ENCODE assay signal across 16 mouse cellular contexts in genomic region chr14:33081370-33081860, GRCm38 (mm10).
DNase-seq lines count a peak whose midpoint lies in the region; ATAC-seq and TF ChIP-seq lines count a peak whose summit lies in the region.
"Had no signal": no experiment of that assay in that cellular context is flagged by ENCODE, and none has a peak within 500 bp of the region (broad histone marks: within the 10 kb centered on the region; RNA-seq: fewer than 3 reads in every experiment).

No protein-coding gene starts in this region.

- no peak overlapping the region for H3K9ac ChIP-seq in hindbrain, embryonic 13.5 days
- no peak overlapping the region for H3K9ac ChIP-seq in midbrain, embryonic 14.5 days (replicated peaks; ENCODE audit: low read length)
- H3K9ac ChIP-seq in midbrain, embryonic 11.5 days (ENCODE audit: low read length) = no peak overlapping the region
- no peak overlapping the region for H3K9ac ChIP-seq in hindbrain, postnatal 0 days (replicated peaks; ENCODE audit: low read length)

- peaks cover 8% of the 10 kb centered on the region for H3K4me1 ChIP-seq in hindbrain, embryonic 13.5 days (replicated peaks)
- no peaks in the 10 kb centered on the region for H3K4me1 ChIP-seq in hindbrain, embryonic 10.5 days (replicated peaks)
- no peaks in the 10 kb centered on the region for H3K4me1 ChIP-seq in midbrain, embryonic 14.5 days (ENCODE audit: control insufficient read depth, insufficient read depth, low read length)
- H3K4me1 ChIP-seq in midbrain, embryonic 11.5 days (ENCODE audit: control insufficient read depth, insufficient read depth, low read length) = no peaks in the 10 kb centered on the region
- peaks cover 6% of the 10 kb centered on the region; the same call in 1 of the 2 replicates for H3K4me1 ChIP-seq in cerebellum, adult 2 months (ENCODE audit: control insufficient read depth, insufficient read depth, low read length)
- H3K4me1 ChIP-seq in hindbrain, postnatal 0 days (ENCODE audit: insufficient read depth, low read length) = peaks cover 8% of the 10 kb centered on the region; the same call in 1 of the 2 replicates
- H3K4me1 ChIP-seq: limb, embryonic 10.5 days had no signal

- H3K27ac ChIP-seq in hindbrain, embryonic 13.5 days = peak overlapping the region; percentile 52; the same call in 1 of the 2 replicates
- no peak overlapping the region for H3K27ac ChIP-seq in hindbrain, embryonic 10.5 days
- H3K27ac ChIP-seq in midbrain, embryonic 14.5 days (replicated peaks; ENCODE audit: low read depth, low read length) = no peak overlapping the region
- H3K27ac ChIP-seq in midbrain, embryonic 11.5 days (ENCODE audit: low read depth, low read length) = no peak overlapping the region
- H3K27ac ChIP-seq in cerebellum, adult 2 months (ENCODE audit: insufficient read depth, low read length) = no peak overlapping the region
- no peak overlapping the region for H3K27ac ChIP-seq in hindbrain, postnatal 0 days
- H3K27ac ChIP-seq: gastrocnemius, adult 2 months; limb, embryonic 10.5 days; macrophage; stomach, postnatal 0 days had no signal

- TF ChIP-seq CTCF in cerebellum, adult 2 months (IDR thresholded peaks at IDR 0.05; ENCODE audit: borderline replicate concordance, insufficient read depth, low read depth, low read length) = no peak
- TF ChIP-seq CTCF in hindbrain, postnatal 0 days (IDR thresholded peaks at IDR 0.05; ENCODE audit: low read depth) = no peak

- no peaks in the 10 kb centered on the region for H3K36me3 ChIP-seq in hindbrain, embryonic 13.5 days
- no peaks in the 10 kb centered on the region for H3K36me3 ChIP-seq in hindbrain, embryonic 10.5 days
- no peaks in the 10 kb centered on the region for H3K36me3 ChIP-seq in midbrain, embryonic 14.5 days (ENCODE audit: control insufficient read depth, insufficient read depth, low read length)
- H3K36me3 ChIP-seq in midbrain, embryonic 11.5 days (ENCODE audit: control insufficient read depth, insufficient read depth, low read length) = no peaks in the 10 kb centered on the region
- H3K36me3 ChIP-seq in hindbrain, postnatal 0 days (ENCODE audit: insufficient read depth, low read length) = no peaks in the 10 kb centered on the region
- H3K36me3 ChIP-seq: G1E; limb, embryonic 10.5 days had no signal

- no peak overlapping the region for H3K4me2 ChIP-seq in hindbrain, embryonic 13.5 days
- H3K4me2 ChIP-seq in midbrain, embryonic 14.5 days (ENCODE audit: low read length) = no peak overlapping the region
- no peak overlapping the region for H3K4me2 ChIP-seq in midbrain, embryonic 11.5 days
- no peak overlapping the region for H3K4me2 ChIP-seq in hindbrain, postnatal 0 days (ENCODE audit: low read depth, low read length)
- H3K4me2 ChIP-seq: heart, embryonic 11.5 days had no signal

- no peaks in the 10 kb centered on the region for H3K9me3 ChIP-seq in hindbrain, embryonic 13.5 days
- H3K9me3 ChIP-seq in hindbrain, embryonic 10.5 days = no peaks in the 10 kb centered on the region
- H3K9me3 ChIP-seq in midbrain, embryonic 14.5 days (ENCODE audit: control insufficient read depth, low read length) = no peaks in the 10 kb centered on the region
- no peaks in the 10 kb centered on the region for H3K9me3 ChIP-seq in midbrain, embryonic 11.5 days (ENCODE audit: control insufficient read depth, low read length)
- H3K9me3 ChIP-seq in hindbrain, postnatal 0 days (ENCODE audit: low read length) = no peaks in the 10 kb centered on the region
- H3K9me3 ChIP-seq: limb, embryonic 10.5 days had no signal

- peaks cover 4% of the 10 kb centered on the region; the same call in 1 of the 2 replicates for H3K27me3 ChIP-seq in hindbrain, embryonic 13.5 days
- H3K27me3 ChIP-seq in hindbrain, embryonic 10.5 days (ENCODE audit: insufficient read depth, poor library complexity, severe bottlenecking) = no peaks in the 10 kb centered on the region
- no peaks in the 10 kb centered on the region for H3K27me3 ChIP-seq in midbrain, embryonic 14.5 days (ENCODE audit: control insufficient read depth, insufficient read depth, low read length)
- H3K27me3 ChIP-seq in midbrain, embryonic 11.5 days (ENCODE audit: control insufficient read depth, insufficient read depth, low read length) = no peaks in the 10 kb centered on the region
- H3K27me3 ChIP-seq in cerebellum, adult 2 months (ENCODE audit: control insufficient read depth, insufficient read depth, low read length) = peaks cover 2% of the 10 kb centered on the region; the same call in 1 of the 2 replicates
- H3K27me3 ChIP-seq in hindbrain, postnatal 0 days (ENCODE audit: insufficient read depth, low read length) = 0 out of 2 replicates have a peak, but pooled peaks cover 8% of the 10 kb centered on the region

- DNase-seq in hindbrain, embryonic 10.5 days (ENCODE audit: low spot score) = no peak
- DNase-seq in midbrain, embryonic 14.5 days = peak; percentile 60
- no peak for DNase-seq in midbrain, embryonic 11.5 days (ENCODE audit: low spot score, missing footprints)
- DNase-seq in cerebellum, adult 2 months = peak; percentile 60 to 78
- peak; percentile 76 for DNase-seq in hindbrain, postnatal 0 days (ENCODE audit: low spot score)
- no peak for DNase-seq in lung, postnatal 36 days
- no peak for DNase-seq in gastrocnemius, adult 8-10 months (ENCODE audit: low spot score in 2 of 2)
- DNase-seq: gastrocnemius, adult 2 months; spleen, adult 18-20 months had no signal

- 0 out of 2 replicates have a peak, but pooled peaks have one; percentile 21 for ATAC-seq in hindbrain, embryonic 13.5 days (ENCODE audit: low FRiP score)
- ATAC-seq in midbrain, embryonic 14.5 days (ENCODE audit: low FRiP score, low TSS enrichment) = no peak
- no peak for ATAC-seq in midbrain, embryonic 11.5 days (ENCODE audit: low FRiP score)
- peak; percentile 70 for ATAC-seq in hindbrain, postnatal 0 days

- no peak overlapping the region for H3K4me3 ChIP-seq in hindbrain, embryonic 13.5 days
- no peak overlapping the region for H3K4me3 ChIP-seq in hindbrain, embryonic 10.5 days
- no peak overlapping the region for H3K4me3 ChIP-seq in midbrain, embryonic 14.5 days (replicated peaks; ENCODE audit: low read depth, low read length)
- no peak overlapping the region for H3K4me3 ChIP-seq in midbrain, embryonic 11.5 days (ENCODE audit: low read depth, low read length)
- no peak overlapping the region for H3K4me3 ChIP-seq in cerebellum, adult 2 months (replicated peaks; ENCODE audit: insufficient read depth, low read depth, low read length)
- H3K4me3 ChIP-seq in hindbrain, postnatal 0 days (ENCODE audit: low read length) = no peak overlapping the region
- H3K4me3 ChIP-seq: erythroblast, embryonic 14.5 days; gastrocnemius, adult 2 months; limb, embryonic 10.5 days had no signal

- WGBS in hindbrain, embryonic 13.5 days = 51% methylated on average over 6 of the region's 6 CpGs
- 87% methylated on average over 6 of the region's 6 CpGs for WGBS in hindbrain, embryonic 10.5 days
- WGBS in midbrain, embryonic 14.5 days = 66% methylated on average over 6 of the region's 6 CpGs
- 83% methylated on average over 6 of the region's 6 CpGs for WGBS in midbrain, embryonic 11.5 days
- 7% methylated on average over 6 of the region's 6 CpGs for WGBS in cerebellum, adult 2 months
- 29% methylated on average over 6 of the region's 6 CpGs for WGBS in hindbrain, postnatal 0 days

- no peak for TF ChIP-seq POLR2A in cerebellum, adult 2 months (IDR thresholded peaks at IDR 0.05; ENCODE audit: borderline replicate concordance, insufficient read depth, low read length)

Comparison
In these comparisons a context has a peak if more than half of its experiments do, and no peak if none do; other contexts are left out.
1. DNase-seq: peak in midbrain, embryonic 14.5 days (single experiment), cerebellum, adult 2 months (2 of 2) and hindbrain, postnatal 0 days (single experiment); none in hindbrain, embryonic 10.5 days (single experiment), midbrain, embryonic 11.5 days (single experiment), lung, postnatal 36 days (single experiment) and gastrocnemius, adult 8-10 months (0 of 2).
2. ATAC-seq: peak in hindbrain, embryonic 13.5 days (single experiment) and hindbrain, postnatal 0 days (single experiment); none in midbrain, embryonic 14.5 days (single experiment) and midbrain, embryonic 11.5 days (single experiment).